Mouse (Mus musculus): ENCODE results near the gene Nt5dc3. TPM values are rescaled to one million over a fixed set of nuclear protein-coding genes. Genes with fewer than 3 reads are reported as not detected.

The Nt5dc3 gene
- polyA plus RNA-seq (2017; shearing (Covaris generic)): 1 to 10 TPM; 1.0 to 1.4 TPM

GRCm38 (mm10) chr10:86778398-86779116 lies at the start of gene Nt5dc3:
TSS of gene Nt5dc3 (plus strand) at chr10:86779005.

GRCm38 (mm10) chr10:86763672-86764071 lies 15.1 kb upstream of the Nt5dc3 start, which contains the start of gene Gm49358:
TSS of gene Gm49358 (plus strand) at chr10:86763972.

Other genes starting within 250 kb of the Nt5dc3 start
- gene Hsp90b1, start 73.5 kb upstream of the Nt5dc3 start, polyA plus RNA-seq (2017; shearing (Covaris generic)): 100 to 1,000 TPM; 304 to 374 TPM
- gene Ttc41, start 73.2 kb upstream of the Nt5dc3 start, polyA plus RNA-seq (2017; shearing (Covaris generic)): 1 to 10 TPM in 1 of 2 experiments, under 1 TPM in 1; 0.86 to 2.0 TPM
- gene Gm49358, start 15.0 kb upstream of the Nt5dc3 start, polyA plus RNA-seq (2017; shearing (Covaris generic)): not detected
- 1 to 10 TPM in 1 of 2 experiments, under 1 TPM in 1; 0.06 to 2.2 TPM for gene Stab2, start 229.0 kb downstream of the Nt5dc3 start, polyA plus RNA-seq (2017; shearing (Covaris generic))

Data from inflammation-experienced regulatory T-cells (primary cell).